In genomic region chr7:31088206-31088605, GRCm38 (mm10) we compare ENCODE assay signal across 16 mouse cellular contexts. TPM values are rescaled to one million over a fixed set of nuclear protein-coding genes. Genes with fewer than 3 reads are reported as not detected.
"Had no signal": no experiment of that assay in that cellular context is flagged by ENCODE, and none has a peak within 500 bp of the region (broad histone marks: within the 10 kb centered on the region; RNA-seq: fewer than 3 reads in every experiment).

No protein-coding gene starts in this region.

- H3K36me3 ChIP-seq: limb, embryonic 10.5 days; liver, embryonic 12.5 days; lung, embryonic 15.5 days; midbrain, embryonic 15.5 days; neural tube, embryonic 12.5 days; stomach, embryonic 15.5 days had no signal

- DNase-seq: kidney, postnatal 25 days; lung, postnatal 14 days; thymus, adult 2 months; thymus, postnatal 25 days had no signal

- H3K9ac ChIP-seq: liver, embryonic 12.5 days; lung, embryonic 15.5 days; midbrain, embryonic 15.5 days; neural tube, embryonic 12.5 days; stomach, embryonic 15.5 days had no signal

- H3K9me3 ChIP-seq: limb, embryonic 10.5 days; liver, embryonic 12.5 days; lung, embryonic 15.5 days; midbrain, embryonic 15.5 days; stomach, embryonic 15.5 days had no signal

- H3K4me1 ChIP-seq: midbrain, embryonic 15.5 days had no signal

- H3K27me3 ChIP-seq: liver, embryonic 12.5 days; lung, embryonic 15.5 days; midbrain, embryonic 15.5 days; neural tube, embryonic 12.5 days; stomach, embryonic 15.5 days had no signal

- H3K4me2 ChIP-seq: liver, embryonic 12.5 days; lung, embryonic 15.5 days; midbrain, embryonic 11.5 days; midbrain, embryonic 15.5 days; neural tube, embryonic 12.5 days; stomach, embryonic 15.5 days had no signal

- ATAC-seq: liver, embryonic 12.5 days; midbrain, embryonic 15.5 days had no signal

- H3K27ac ChIP-seq: limb, embryonic 10.5 days; liver, embryonic 12.5 days; lung, embryonic 15.5 days; macrophage; midbrain, embryonic 15.5 days; neural tube, embryonic 12.5 days; stomach, embryonic 15.5 days had no signal

- H3K4me3 ChIP-seq: limb, embryonic 10.5 days; liver, embryonic 12.5 days; lung, embryonic 15.5 days; megakaryocyte, embryonic 14.5 days; midbrain, embryonic 15.5 days; neural tube, embryonic 12.5 days; stomach, embryonic 15.5 days had no signal

RNA-seq across cellular contexts. Expression of gene Fxyd3, which starts 11.7 kb away (rescaled TPM):
- total RNA-seq: left cerebral cortex, postnatal 10 days; monocyte, adult 5-6 weeks; neutrophil, adult 5-6 weeks had no signal
- polyA plus RNA-seq: macrophage; midbrain, embryonic 15.5 days had no signal

RNA-seq across cellular contexts. Expression of gene Fxyd1, which starts 31.2 kb away (rescaled TPM):
- total RNA-seq: monocyte, adult 5-6 weeks; neutrophil, adult 5-6 weeks had no signal
- polyA plus RNA-seq: macrophage had no signal

RNA-seq across cellular contexts. Expression of gene Fxyd7, which starts 36.9 kb away (rescaled TPM):
- total RNA-seq: monocyte, adult 5-6 weeks had no signal
- polyA plus RNA-seq: macrophage had no signal
